Mouse (Mus musculus): Measurements from ENCODE around the gene Cdh4. TPM values are rescaled to one million over a fixed set of nuclear protein-coding genes. Genes with fewer than 3 reads are reported as not detected.

The Cdh4 gene
- polyA plus RNA-seq, 1 experiment from 2014 or later: 1.1 TPM

GRCm38 (mm10) chr2:179565611-179566010 lies 123.4 kb downstream of the Cdh4 start:
- 3% methylated on average over 12 of the region's 12 CpGs for WGBS
- no peak for ATAC-seq (ENCODE audit: insufficient number of reproducible peaks, insufficient read depth, low FRiP score, low read depth)
- Histone ChIP-seq H3K27me3 (ENCODE audit: control insufficient read depth, insufficient read depth, low read length) (peaks cover 17% of the 10 kb centered on the region; the same call in 1 of the 2 replicates), H3K27ac (replicated peaks in 1 of 2; ENCODE audit: control insufficient read depth in 1 of 2, insufficient read depth in 1 of 2, low read depth in 2 of 2, low read length in 2 of 2) (no peak overlapping the region), H3K36me3 (ENCODE audit: control insufficient read depth, insufficient read depth, low read length) (no peaks in the 10 kb centered on the region), H3K9ac (ENCODE audit: low read length) (no peak overlapping the region), H3K4me3 (ENCODE audit: control insufficient read depth in 1 of 2, insufficient read depth in 1 of 2, low read depth in 1 of 2, low read length in 2 of 2) (no peak overlapping the region), H3K4me1 (ENCODE audit: control insufficient read depth in 2 of 2, insufficient read depth in 2 of 2, low read length in 2 of 2) (no peaks in the 10 kb centered on the region), H3K9me3 (ENCODE audit: control insufficient read depth, low read length) (0 out of 2 replicates have a peak, but pooled peaks cover 6% of the 10 kb centered on the region), H3K4me2 (ENCODE audit: low read length) (no peak overlapping the region)

- Histone ChIP-seq H3K4me2 (ENCODE audit: low read length) (no peak overlapping the region), H3K27ac (replicated peaks in 1 of 2; ENCODE audit: control insufficient read depth in 1 of 2, insufficient read depth in 1 of 2, low read depth in 2 of 2, low read length in 2 of 2) (no peak overlapping the region), H3K4me1 (ENCODE audit: control insufficient read depth in 2 of 2, insufficient read depth in 2 of 2, low read length in 2 of 2) (no peaks in the 10 kb centered on the region; a peak in 1 of 4 replicates), H3K27me3 (ENCODE audit: control insufficient read depth, insufficient read depth, low read length) (peaks cover 17% of the 10 kb centered on the region; the same call in 1 of the 2 replicates), H3K9me3 (ENCODE audit: control insufficient read depth, low read length) (0 out of 2 replicates have a peak, but pooled peaks cover 6% of the 10 kb centered on the region), H3K4me3 (ENCODE audit: control insufficient read depth in 1 of 2, insufficient read depth in 1 of 2, low read depth in 1 of 2, low read length in 2 of 2) (no peak overlapping the region), H3K36me3 (ENCODE audit: control insufficient read depth, insufficient read depth, low read length) (no peaks in the 10 kb centered on the region), H3K9ac (ENCODE audit: low read length) (no peak overlapping the region)
- WGBS: 83% methylated on average over 8 of the region's 8 CpGs
- ATAC-seq (ENCODE audit: insufficient number of reproducible peaks, insufficient read depth, low FRiP score, low read depth): no peak
Measured at GRCm38 (mm10) chr2:179567886-179568285, 125.7 kb downstream of the Cdh4 start.

GRCm38 (mm10) chr2:179569171-179569570 lies 126.9 kb downstream of the Cdh4 start:
- Histone ChIP-seq H3K27ac (replicated peaks in 1 of 2; ENCODE audit: control insufficient read depth in 1 of 2, insufficient read depth in 1 of 2, low read depth in 2 of 2, low read length in 2 of 2) (no peak overlapping the region), H3K4me1 (ENCODE audit: control insufficient read depth in 2 of 2, insufficient read depth in 2 of 2, low read length in 2 of 2) (no peaks in the 10 kb centered on the region; a peak in 1 of 4 replicates), H3K9me3 (ENCODE audit: control insufficient read depth, low read length) (0 out of 2 replicates have a peak, but pooled peaks cover 6% of the 10 kb centered on the region), H3K4me3 (ENCODE audit: control insufficient read depth in 1 of 2, insufficient read depth in 1 of 2, low read depth in 1 of 2, low read length in 2 of 2) (no peak overlapping the region), H3K9ac (ENCODE audit: low read length) (no peak overlapping the region), H3K4me2 (ENCODE audit: low read length) (no peak overlapping the region), H3K36me3 (ENCODE audit: control insufficient read depth, insufficient read depth, low read length) (no peaks in the 10 kb centered on the region), H3K27me3 (ENCODE audit: control insufficient read depth, insufficient read depth, low read length) (peaks cover 15% of the 10 kb centered on the region; the same call in 1 of the 2 replicates)
- ATAC-seq (ENCODE audit: insufficient number of reproducible peaks, insufficient read depth, low FRiP score, low read depth): no peak
- 37% methylated on average over 10 of the region's 10 CpGs for WGBS

GRCm38 (mm10) chr2:179571175-179571769 lies 129.0 kb downstream of the Cdh4 start:
- peaks cover 3% of the 10 kb centered on the region; the same call in 1 of the 2 replicates for H3K27me3 ChIP-seq (ENCODE audit: control insufficient read depth, insufficient read depth, low read length)
- no peak overlapping the region for H3K9ac ChIP-seq (ENCODE audit: low read length)
- H3K4me2 ChIP-seq (ENCODE audit: low read length): no peak overlapping the region
- WGBS: 23% methylated on average over 6 of the region's 6 CpGs
- H3K27ac ChIP-seq (replicated peaks in 1 of 2; ENCODE audit: control insufficient read depth in 1 of 2, insufficient read depth in 1 of 2, low read depth in 2 of 2, low read length in 2 of 2): no peak overlapping the region
- H3K4me3 ChIP-seq (ENCODE audit: control insufficient read depth in 1 of 2, insufficient read depth in 1 of 2, low read depth in 1 of 2, low read length in 2 of 2): no peak overlapping the region
- ATAC-seq (ENCODE audit: insufficient number of reproducible peaks, insufficient read depth, low FRiP score, low read depth): no peak
- H3K9me3 ChIP-seq (ENCODE audit: control insufficient read depth, low read length): 0 out of 2 replicates have a peak, but pooled peaks cover 6% of the 10 kb centered on the region
- H3K4me1 ChIP-seq (ENCODE audit: control insufficient read depth in 2 of 2, insufficient read depth in 2 of 2, low read length in 2 of 2): no peaks in the 10 kb centered on the region; a peak in 1 of 4 replicates
- no peaks in the 10 kb centered on the region for H3K36me3 ChIP-seq (ENCODE audit: control insufficient read depth, insufficient read depth, low read length)

- no peak overlapping the region for H3K9ac ChIP-seq (ENCODE audit: low read length)
- H3K4me1 ChIP-seq (ENCODE audit: control insufficient read depth in 2 of 2, insufficient read depth in 2 of 2, low read length in 2 of 2): no peaks in the 10 kb centered on the region; a peak in 1 of 4 replicates
- no peaks in the 10 kb centered on the region for H3K27me3 ChIP-seq (ENCODE audit: control insufficient read depth, insufficient read depth, low read length)
- H3K9me3 ChIP-seq (ENCODE audit: control insufficient read depth, low read length): 0 out of 2 replicates have a peak, but pooled peaks cover 2% of the 10 kb centered on the region
- 88% methylated on average over 11 of the region's 11 CpGs for WGBS
- no peak overlapping the region for H3K27ac ChIP-seq (replicated peaks in 1 of 2; ENCODE audit: control insufficient read depth in 1 of 2, insufficient read depth in 1 of 2, low read depth in 2 of 2, low read length in 2 of 2)
- H3K36me3 ChIP-seq (ENCODE audit: control insufficient read depth, insufficient read depth, low read length): no peaks in the 10 kb centered on the region
- no peak for ATAC-seq (ENCODE audit: insufficient number of reproducible peaks, insufficient read depth, low FRiP score, low read depth)
- H3K4me2 ChIP-seq (ENCODE audit: low read length): no peak overlapping the region
- no peak overlapping the region for H3K4me3 ChIP-seq (ENCODE audit: control insufficient read depth in 1 of 2, insufficient read depth in 1 of 2, low read depth in 1 of 2, low read length in 2 of 2)
Measured at GRCm38 (mm10) chr2:179573331-179573730, 131.1 kb downstream of the Cdh4 start.

- H3K4me1 ChIP-seq (ENCODE audit: control insufficient read depth in 2 of 2, insufficient read depth in 2 of 2, low read length in 2 of 2): no peaks in the 10 kb centered on the region; a peak in 1 of 4 replicates
- no peaks in the 10 kb centered on the region for H3K27me3 ChIP-seq (ENCODE audit: control insufficient read depth, insufficient read depth, low read length)
- H3K36me3 ChIP-seq (ENCODE audit: control insufficient read depth, insufficient read depth, low read length): no peaks in the 10 kb centered on the region
- 75% methylated on average over 6 of the region's 6 CpGs for WGBS
- no peak overlapping the region for H3K27ac ChIP-seq (replicated peaks in 1 of 2; ENCODE audit: control insufficient read depth in 1 of 2, insufficient read depth in 1 of 2, low read depth in 2 of 2, low read length in 2 of 2)
- H3K9me3 ChIP-seq (ENCODE audit: control insufficient read depth, low read length): no peaks in the 10 kb centered on the region
- no peak overlapping the region for H3K4me2 ChIP-seq (ENCODE audit: low read length)
- no peak overlapping the region for H3K9ac ChIP-seq (ENCODE audit: low read length)
- no peak overlapping the region for H3K4me3 ChIP-seq (ENCODE audit: control insufficient read depth in 1 of 2, insufficient read depth in 1 of 2, low read depth in 1 of 2, low read length in 2 of 2)
- no peak for ATAC-seq (ENCODE audit: insufficient number of reproducible peaks, insufficient read depth, low FRiP score, low read depth)
Measured at GRCm38 (mm10) chr2:179573786-179574185, 131.6 kb downstream of the Cdh4 start.

GRCm38 (mm10) chr2:179575585-179575984 lies 133.4 kb downstream of the Cdh4 start:
- Histone ChIP-seq H3K27me3 (ENCODE audit: control insufficient read depth, insufficient read depth, low read length) (no peaks in the 10 kb centered on the region), H3K9ac (ENCODE audit: low read length) (no peak overlapping the region), H3K4me3 (ENCODE audit: control insufficient read depth in 1 of 2, insufficient read depth in 1 of 2, low read depth in 1 of 2, low read length in 2 of 2) (no peak overlapping the region), H3K36me3 (ENCODE audit: control insufficient read depth, insufficient read depth, low read length) (no peaks in the 10 kb centered on the region), H3K4me2 (ENCODE audit: low read length) (no peak overlapping the region), H3K4me1 (ENCODE audit: control insufficient read depth in 2 of 2, insufficient read depth in 2 of 2, low read length in 2 of 2) (no peaks in the 10 kb centered on the region; a peak in 1 of 4 replicates), H3K27ac (replicated peaks in 1 of 2; ENCODE audit: control insufficient read depth in 1 of 2, insufficient read depth in 1 of 2, low read depth in 2 of 2, low read length in 2 of 2) (no peak overlapping the region), H3K9me3 (ENCODE audit: control insufficient read depth, low read length) (no peaks in the 10 kb centered on the region)
- ATAC-seq (ENCODE audit: insufficient number of reproducible peaks, insufficient read depth, low FRiP score, low read depth): no peak
- 79% methylated on average over 7 of the region's 7 CpGs for WGBS

- no peaks in the 10 kb centered on the region for H3K36me3 ChIP-seq (ENCODE audit: control insufficient read depth, insufficient read depth, low read length)
- H3K4me1 ChIP-seq (ENCODE audit: control insufficient read depth in 2 of 2, insufficient read depth in 2 of 2, low read length in 2 of 2): no peaks in the 10 kb centered on the region; a peak in 1 of 4 replicates
- ATAC-seq (ENCODE audit: insufficient number of reproducible peaks, insufficient read depth, low FRiP score, low read depth): no peak
- no peaks in the 10 kb centered on the region for H3K9me3 ChIP-seq (ENCODE audit: control insufficient read depth, low read length)
- no peak overlapping the region for H3K4me3 ChIP-seq (ENCODE audit: control insufficient read depth in 1 of 2, insufficient read depth in 1 of 2, low read depth in 1 of 2, low read length in 2 of 2)
- H3K4me2 ChIP-seq (ENCODE audit: low read length): no peak overlapping the region
- 54% methylated on average over 1 of the region's 1 CpGs for WGBS
- H3K27me3 ChIP-seq (ENCODE audit: control insufficient read depth, insufficient read depth, low read length): no peaks in the 10 kb centered on the region
- no peak overlapping the region for H3K27ac ChIP-seq (replicated peaks in 1 of 2; ENCODE audit: control insufficient read depth in 1 of 2, insufficient read depth in 1 of 2, low read depth in 2 of 2, low read length in 2 of 2)
- no peak overlapping the region for H3K9ac ChIP-seq (ENCODE audit: low read length)
Measured at GRCm38 (mm10) chr2:179576221-179576620, 134.0 kb downstream of the Cdh4 start.
